Mouse (Mus musculus): Measurements from ENCODE around the gene Cntfr. TPM values are rescaled to one million over a fixed set of nuclear protein-coding genes. Genes with fewer than 3 reads are reported as not detected.

Gene Cntfr
- total RNA-seq, 2 experiments from 2014 or later = 14.4 to 47.1 TPM

DNA sequence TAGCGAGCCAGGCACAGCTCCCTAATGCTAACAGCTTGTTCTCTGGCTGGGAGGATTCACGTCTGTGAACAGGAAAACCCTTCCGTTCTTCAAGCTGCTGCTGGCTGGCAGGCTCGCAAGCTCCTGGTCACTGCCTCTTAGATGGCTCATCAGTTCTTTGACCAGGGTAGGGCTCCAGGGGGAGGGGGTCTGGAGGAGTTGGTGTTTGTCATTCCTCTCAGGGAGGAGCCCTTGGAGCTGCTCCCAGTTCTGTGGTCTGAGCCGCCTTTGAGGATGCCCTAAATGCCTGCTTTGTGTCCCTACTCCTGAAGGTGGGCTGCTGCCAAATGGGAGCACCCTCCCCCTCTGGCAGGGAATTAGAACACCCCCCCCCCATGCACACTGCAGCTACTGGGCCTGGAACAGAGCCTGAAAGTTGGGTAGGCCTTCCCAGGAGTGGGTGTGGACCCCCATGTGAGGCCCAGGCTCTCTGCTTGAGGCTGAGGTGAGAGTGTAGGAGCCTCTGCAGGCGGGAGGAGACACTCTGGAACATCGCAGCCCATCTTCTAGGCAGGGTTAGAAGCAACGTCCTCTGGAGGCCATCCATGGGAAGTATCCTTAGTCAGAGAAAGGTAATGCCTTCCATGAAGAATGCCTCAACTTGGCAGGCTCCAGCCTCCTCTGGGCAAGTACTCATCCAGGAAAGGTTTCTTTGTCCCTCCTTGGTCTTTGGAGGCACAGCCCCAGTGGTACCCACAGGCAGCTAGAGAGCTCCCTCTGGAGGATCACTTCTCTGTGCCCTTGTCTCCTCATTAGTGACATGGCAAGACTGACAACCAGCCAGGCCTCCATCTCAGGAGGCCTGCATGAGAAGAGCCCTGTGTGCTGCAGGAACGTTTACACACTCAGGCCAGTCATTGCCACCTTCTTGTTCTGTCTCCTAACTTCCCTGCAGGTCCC is 81.0 kb downstream of the Cntfr start:
- DNase-seq (ENCODE audit: low spot score) = no peak

- DNase-seq (ENCODE audit: low spot score) = peak; percentile 85
Observed at GRCm38 (mm10) chr4:41614156-41614555, 82.7 kb downstream of the Cntfr start.

GRCm38 (mm10) chr4:41612166-41612565 is 84.7 kb downstream of the Cntfr start:
- no peak for DNase-seq (ENCODE audit: low spot score)

DNA sequence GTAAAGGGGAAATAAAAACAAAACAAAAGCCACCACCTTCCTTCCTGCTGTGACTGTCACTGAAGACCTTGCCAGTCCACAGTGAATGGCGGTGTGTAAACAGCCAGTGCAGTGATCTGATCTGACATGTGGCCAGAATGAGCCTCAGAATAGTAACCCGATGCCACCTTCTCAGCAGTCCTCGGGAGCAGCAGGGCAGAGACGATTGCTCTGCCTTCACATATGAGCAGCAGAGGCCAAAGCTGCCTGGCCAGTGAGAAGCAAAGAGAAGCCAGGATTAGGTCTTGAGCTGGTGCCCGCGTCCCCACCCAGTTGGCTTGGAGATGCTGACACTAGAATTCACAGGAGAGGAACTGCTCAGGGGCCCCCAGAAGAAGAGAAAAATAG is 86.3 kb downstream of the Cntfr start:
- peak; percentile 68 for DNase-seq (ENCODE audit: low spot score)

- DNase-seq (ENCODE audit: low spot score) = no peak
Observed at GRCm38 (mm10) chr4:41609681-41610593, 87.0 kb downstream of the Cntfr start.

Other genes with a start within 250 kb of the Cntfr start
- under 1 TPM; 0.21 to 0.32 TPM for gene Kif24, start 232.2 kb downstream of the Cntfr start, total RNA-seq (2021)
- 10 to 100 TPM; 26.5 to 28.8 TPM for gene Nudt2, start 231.9 kb downstream of the Cntfr start, total RNA-seq (2021)
- gene AI464131, start 194.0 kb downstream of the Cntfr start, total RNA-seq (2021) = 10 to 100 TPM; 57.2 to 76.3 TPM
- not detected for gene 1110017D15Rik, start 179.8 kb downstream of the Cntfr start, total RNA-seq (2021)
- gene Fam219a, start 127.6 kb downstream of the Cntfr start, total RNA-seq (2021) = 10 to 100 TPM; 21.5 to 21.9 TPM
- under 1 TPM; 0.55 to 0.73 TPM for gene Dnaic1, start 127.3 kb downstream of the Cntfr start, total RNA-seq (2021)
- gene Enho, start 56.8 kb downstream of the Cntfr start, total RNA-seq (2021) = 10 to 100 TPM in 1 of 2 experiments, 1 to 10 TPM in 1; 8.6 to 15.3 TPM
- 10 to 100 TPM; 44.7 to 53.1 TPM for gene Il11ra1, start 2.9 kb upstream of the Cntfr start, total RNA-seq (2021)
- 10 to 100 TPM; 46.9 to 48.3 TPM for gene Rpp25l, start 16.4 kb upstream of the Cntfr start, total RNA-seq (2021)
- 10 to 100 TPM; 42.5 to 45.3 TPM for gene Dctn3, start 26.1 kb upstream of the Cntfr start, total RNA-seq (2021)
- not detected for gene Arid3c, start 34.1 kb upstream of the Cntfr start, total RNA-seq (2021)
- gene Galt, start 58.1 kb upstream of the Cntfr start, total RNA-seq (2021) = 10 to 100 TPM; 30.0 to 32.8 TPM
- gene Sigmar1, start 59.1 kb upstream of the Cntfr start, total RNA-seq (2021) = 1 to 10 TPM; 8.4 to 9.4 TPM
- gene Ccl27a, start 77.2 kb upstream of the Cntfr start, total RNA-seq (2021) = 10 to 100 TPM; 18.1 to 19.1 TPM
- gene Gm21541, start 206.5 kb upstream of the Cntfr start, total RNA-seq (2021) = not detected
- 1 to 10 TPM in 1 of 2 experiments, under 1 TPM in 1; 0.37 to 1.4 TPM for gene Gm20878, start 244.5 kb upstream of the Cntfr start, total RNA-seq (2021)